Mouse (Mus musculus) stomach, embryonic 16.5 days (tissue): ENCODE data around the gene Slx1b. TPM values are rescaled to one million over a fixed set of nuclear protein-coding genes. Genes with fewer than 3 reads are reported as not detected.
"Not testable (repeated sequence)": the region's sequence is repeated elsewhere in the genome, so short reads cannot be mapped to it uniquely, and the experiment has no call there.

Experiments used
- ATAC-seq: fragments of 200-750 bp; cut with Nextera tagmentation; 2 replicates; pipeline ENCODE4 v1.8.0; 2017; ENCODE audit warnings: moderate number of reproducible peaks, moderate TSS enrichment; ENCODE audit not compliant: insufficient read depth, low FRiP score
- H3K27ac ChIP-seq: fragments of 300-500 bp; sonication (generic); 2 replicates; pipeline ENCODE4 v1.5.1; 2014; ENCODE audit warnings: low read length
- H3K27me3 ChIP-seq: fragments of 300-500 bp; sonication (generic); 2 replicates; pipeline ENCODE4 v1.6.1; 2014; ENCODE audit warnings: low read length, control low read depth, mixed read lengths; ENCODE audit not compliant: control insufficient read depth, insufficient read depth
- H3K36me3 ChIP-seq: fragments of 300-500 bp; sonication (generic); 2 replicates; pipeline ENCODE4 v1.6.1; 2014; ENCODE audit warnings: low read length; ENCODE audit not compliant: control insufficient read depth, insufficient read depth
- H3K4me1 ChIP-seq: fragments of 300-500 bp; sonication (generic); 2 replicates; pipeline ENCODE4 v1.6.1; 2014; ENCODE audit warnings: low read length, control low read depth, mixed read lengths; ENCODE audit not compliant: control insufficient read depth, insufficient read depth
- H3K4me2 ChIP-seq: fragments of 300-500 bp; sonication (generic); 2 replicates; pipeline ENCODE4 v1.6.1; 2014; ENCODE audit warnings: low read depth, low read length, mixed read lengths
- H3K4me3 ChIP-seq: fragments of 300-500 bp; sonication (generic); replicated peaks from 2 replicates; pipeline ENCODE4 v1.5.1; 2014; ENCODE audit warnings: mild to moderate bottlenecking, low read length
- H3K9ac ChIP-seq: fragments of 300-500 bp; sonication (generic); 2 replicates; pipeline ENCODE4 v1.6.1; 2014; ENCODE audit warnings: low read length
- H3K9me3 ChIP-seq: fragments of 300-500 bp; sonication (generic); replicated peaks from 2 replicates; pipeline ENCODE4 v1.6.1; 2016; ENCODE audit warnings: low read length, control low read depth; ENCODE audit not compliant: control insufficient read depth
- WGBS: fragments of 180-500 bp; shearing (Covaris S2); extraction: QIAGEN DNeasy Blood & Tissue Kit; methylation state at CpG from one replicate; pipeline ENCODE4 v1.1.7; 2014; 5-methylcytosine and 5-hydroxymethylcytosine counted together
- polyA plus RNA-seq: library from polyadenylated mRNA; unstranded; fragments of >200 nt; fragmentation: Nextera tagmentation; extraction: Ambion mirVana; gene quantifications from 2 replicates; pipeline ENCODE4 v1.2.1, GENCODE M21; 2015

The Slx1b gene
- polyA plus RNA-seq, 1 experiment from 2014 or later = 9.5 TPM

GRCm38 (mm10) chr7:126690737-126691136 is 4.8 kb downstream of the Slx1b start:
- Histone ChIP-seq H3K9ac (no peak overlapping the region), H3K36me3 (peaks cover 12% of the 10 kb centered on the region; the same call in 1 of the 2 replicates), H3K4me1 (peaks cover 6% of the 10 kb centered on the region; the same call in 1 of the 2 replicates), H3K4me3 (no peak overlapping the region), H3K27me3 (no peaks in the 10 kb centered on the region), H3K4me2 (no peak overlapping the region), H3K9me3 (no peaks in the 10 kb centered on the region), H3K27ac (no peak overlapping the region)
- ATAC-seq = no peak
- 84% methylated on average over 3 of the region's 3 CpGs for WGBS

DNA sequence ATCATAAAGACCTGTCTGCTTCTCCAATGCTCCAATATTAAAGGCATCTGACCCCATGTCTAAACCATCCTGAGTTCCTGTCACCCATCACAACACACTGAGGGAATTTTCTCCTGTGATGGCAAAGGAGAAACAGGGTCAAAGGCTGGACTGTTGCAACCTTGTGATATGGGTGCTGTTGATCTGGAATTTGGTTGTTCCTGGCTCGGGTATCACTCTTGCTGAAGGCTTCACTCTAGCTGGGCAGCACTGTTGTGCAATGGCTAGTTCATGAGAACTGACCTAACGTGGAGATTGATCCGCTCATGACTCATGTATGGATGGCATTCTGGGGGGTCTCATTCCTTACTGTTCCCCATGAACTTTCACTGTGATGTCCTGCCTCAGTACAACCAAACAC is 6.6 kb downstream of the Slx1b start:
- ATAC-seq = no peak
- WGBS = 71% methylated on average over 3 of the region's 3 CpGs

GRCm38 (mm10) chr7:126688156-126688555 is 7.4 kb downstream of the Slx1b start:
- not testable (repeated sequence) for H3K9ac ChIP-seq, H3K27ac ChIP-seq, ATAC-seq, H3K27me3 ChIP-seq, H3K4me1 ChIP-seq, H3K4me2 ChIP-seq, H3K9me3 ChIP-seq, H3K4me3 ChIP-seq
- WGBS = 76% methylated on average over 4 of the region's 4 CpGs
- peaks cover 12% of the 10 kb centered on the region; the same call in 1 of the 2 replicates for H3K36me3 ChIP-seq

More for the DNA sequence above, 6.6 kb downstream of the Slx1b start:
- Histone ChIP-seq H3K4me2 (no peak overlapping the region), H3K36me3 (peaks cover 12% of the 10 kb centered on the region; the same call in 1 of the 2 replicates), H3K9ac (no peak overlapping the region), H3K27me3 (no peaks in the 10 kb centered on the region), H3K27ac (no peak overlapping the region), H3K9me3 (no peaks in the 10 kb centered on the region), H3K4me3 (no peak overlapping the region), H3K4me1 (no peaks in the 10 kb centered on the region)

DNA sequence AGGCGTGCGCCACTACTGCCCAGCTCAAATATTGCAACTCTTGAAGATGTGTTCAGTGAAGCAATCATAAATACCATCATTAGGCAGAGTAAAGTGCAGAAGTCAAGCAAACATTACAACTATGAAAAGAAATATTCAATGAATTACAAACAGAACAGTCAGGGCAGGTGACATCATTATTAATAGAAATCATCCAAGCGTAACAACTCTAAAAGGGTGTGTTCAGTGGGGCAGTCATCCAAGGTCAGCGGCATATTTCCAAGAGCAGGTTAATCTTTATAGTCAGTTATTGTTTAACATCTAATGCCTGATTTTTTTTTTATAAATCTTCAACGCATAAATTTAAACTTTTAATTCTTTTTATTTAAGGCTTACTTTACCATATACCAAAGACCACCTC is 14.4 kb downstream of the Slx1b start:
- H3K4me1 ChIP-seq = no peaks in the 10 kb centered on the region
- no peak overlapping the region for H3K27ac ChIP-seq
- ATAC-seq = no peak
- H3K9ac ChIP-seq = no peak overlapping the region
- H3K4me2 ChIP-seq = no peak overlapping the region
- no peaks in the 10 kb centered on the region for H3K27me3 ChIP-seq
- no peak overlapping the region for H3K4me3 ChIP-seq
- H3K9me3 ChIP-seq = no peaks in the 10 kb centered on the region
- H3K36me3 ChIP-seq = no peaks in the 10 kb centered on the region
- 83% methylated on average over 5 of the region's 5 CpGs for WGBS

- no peak overlapping the region for H3K9ac ChIP-seq
- no peak overlapping the region for H3K4me3 ChIP-seq
Measured at GRCm38 (mm10) chr7:126679683-126680082, 15.9 kb downstream of the Slx1b start.

DNA sequence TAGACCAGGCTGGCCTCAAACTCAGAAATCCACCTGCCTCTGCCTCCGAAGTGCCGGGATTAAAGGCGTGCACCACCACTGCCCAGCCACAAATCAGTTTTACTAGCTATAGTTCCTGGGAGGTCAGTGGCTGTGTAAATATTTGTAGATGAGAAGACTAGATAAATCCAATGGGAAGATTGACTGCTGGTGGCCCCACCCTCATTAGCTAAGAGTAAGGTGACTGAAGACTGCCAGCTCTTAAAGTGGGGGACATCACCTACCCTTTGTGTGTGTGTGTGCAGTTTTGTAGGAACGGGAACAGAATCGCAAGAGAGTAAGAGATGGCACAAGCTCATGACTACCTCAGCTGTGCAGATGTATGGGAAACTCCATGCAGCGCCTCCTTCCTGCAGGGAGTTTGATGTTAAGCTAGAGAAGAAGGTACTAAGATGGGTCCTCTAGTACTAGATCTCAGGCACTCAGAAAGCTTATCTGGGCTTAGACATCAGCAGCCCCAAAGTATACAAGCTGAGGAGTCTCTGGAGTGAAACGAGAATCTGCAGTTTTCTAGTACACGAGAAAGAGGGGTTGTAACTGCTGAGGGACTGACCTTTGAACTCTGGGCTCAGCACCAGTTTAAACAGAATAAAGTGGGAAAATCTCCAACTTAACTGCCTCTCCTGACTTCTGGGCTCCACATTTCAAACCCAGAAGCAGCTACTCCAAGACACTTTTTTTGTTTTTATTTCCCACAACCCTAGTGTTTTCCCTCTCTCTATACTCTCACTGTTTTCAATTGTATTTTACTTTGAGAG is 16.8 kb downstream of the Slx1b start:
- Histone ChIP-seq H3K4me3 (no peak overlapping the region), H3K9me3 (no peaks in the 10 kb centered on the region), H3K27me3 (no peaks in the 10 kb centered on the region), H3K36me3 (no peaks in the 10 kb centered on the region), H3K27ac (no peak overlapping the region), H3K4me1 (peaks cover 6% of the 10 kb centered on the region; the same call in 1 of the 2 replicates), H3K9ac (no peak overlapping the region), H3K4me2 (no peak overlapping the region)
- ATAC-seq = no peak
- 50% methylated on average over 8 of the region's 8 CpGs for WGBS

More at GRCm38 (mm10) chr7:126679683-126680082, 15.9 kb downstream of the Slx1b start:
- no peak overlapping the region for H3K27ac ChIP-seq
- no peaks in the 10 kb centered on the region for H3K27me3 ChIP-seq
- no peaks in the 10 kb centered on the region for H3K36me3 ChIP-seq
- H3K4me1 ChIP-seq = peaks cover 6% of the 10 kb centered on the region; the same call in 1 of the 2 replicates
- 81% methylated on average over 5 of the region's 5 CpGs for WGBS
- no peak for ATAC-seq
- no peaks in the 10 kb centered on the region for H3K9me3 ChIP-seq
- no peak overlapping the region for H3K4me2 ChIP-seq

- Histone ChIP-seq H3K9ac (no peak overlapping the region), H3K27me3 (no peaks in the 10 kb centered on the region), H3K4me3 (no peak overlapping the region), H3K36me3 (no peaks in the 10 kb centered on the region), H3K4me1 (peaks cover 6% of the 10 kb centered on the region; the same call in 1 of the 2 replicates), H3K4me2 (no peak overlapping the region), H3K9me3 (no peaks in the 10 kb centered on the region), H3K27ac (no peak overlapping the region)
- 72% methylated on average over 4 of the region's 4 CpGs for WGBS
- ATAC-seq = no peak
Measured at GRCm38 (mm10) chr7:126676631-126677220, 18.9 kb downstream of the Slx1b start.

DNA sequence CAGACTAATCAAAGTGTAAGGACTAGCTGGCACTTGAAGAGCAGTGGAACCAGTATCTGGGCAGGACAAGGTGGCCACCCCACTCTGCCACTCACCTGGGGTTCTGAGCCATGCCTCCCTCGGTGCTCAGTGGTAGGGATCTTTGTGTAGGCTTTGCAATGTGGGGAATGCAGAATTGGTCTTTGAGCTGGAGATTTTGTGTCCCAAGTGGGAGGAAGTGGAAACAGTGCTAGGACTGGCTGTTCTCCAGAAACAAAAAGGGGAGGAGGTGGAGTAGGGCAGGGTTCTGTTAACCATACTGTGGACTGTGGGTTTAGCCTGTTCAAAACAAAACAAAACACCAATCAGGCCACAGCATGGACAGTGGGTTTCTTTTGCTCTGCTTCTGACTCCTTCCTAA is 19.4 kb downstream of the Slx1b start, which contains the start of gene Sult1a1:
Gene Sult1a1 (minus strand): TSS at position 226 of the 400 bp plus-strand sequence.
- Histone ChIP-seq H3K4me1 (peaks cover 6% of the 10 kb centered on the region; the same call in 1 of the 2 replicates), H3K27me3 (no peaks in the 10 kb centered on the region), H3K4me2 (0 out of 2 replicates have a peak within 1 kb of the TSS, but pooled peaks have one; percentile 26), H3K36me3 (no peaks in the 10 kb centered on the region), H3K9me3 (no peaks in the 10 kb centered on the region), H3K27ac (0 out of 2 replicates have a peak within 1 kb of the TSS, but pooled peaks have one; percentile 31), H3K4me3 (no peak within 1 kb of the TSS; the same call in 1 of the 2 replicates), H3K9ac (no peak within 1 kb of the TSS)
- 44% methylated on average over 1 of the region's 1 CpGs for WGBS
- peak; percentile 48 for ATAC-seq

DNA sequence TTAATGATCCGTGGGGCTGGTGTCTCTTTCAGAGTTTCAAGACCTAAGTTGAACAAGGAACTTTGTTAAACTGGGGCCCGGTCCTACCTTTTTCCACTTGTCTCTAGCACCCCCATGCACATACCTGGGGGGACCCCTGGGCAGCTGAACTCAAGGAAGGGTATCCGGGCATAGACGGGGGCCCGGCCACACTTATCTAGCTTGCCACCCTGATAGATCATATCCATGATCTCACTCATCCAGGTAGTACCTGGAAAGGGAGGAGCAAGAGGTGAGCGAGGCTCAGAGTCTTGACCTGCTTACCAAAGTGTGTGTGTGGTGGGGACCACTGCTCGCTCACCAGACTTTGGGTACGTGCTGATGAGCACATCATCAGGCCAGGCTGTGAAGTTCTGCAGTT is 20.5 kb downstream of the Slx1b start:
- Histone ChIP-seq H3K27me3 (no peaks in the 10 kb centered on the region), H3K4me2 (no peak overlapping the region), H3K9me3 (no peaks in the 10 kb centered on the region), H3K4me1 (peaks cover 6% of the 10 kb centered on the region; the same call in 1 of the 2 replicates), H3K27ac (no peak overlapping the region), H3K9ac (no peak overlapping the region), H3K36me3 (no peaks in the 10 kb centered on the region), H3K4me3 (no peak overlapping the region)
- no peak for ATAC-seq
- WGBS = 95% methylated on average over 8 of the region's 8 CpGs
